Mouse (Mus musculus): ENCODE measurements around the gene Rmnd5a.

DNA sequence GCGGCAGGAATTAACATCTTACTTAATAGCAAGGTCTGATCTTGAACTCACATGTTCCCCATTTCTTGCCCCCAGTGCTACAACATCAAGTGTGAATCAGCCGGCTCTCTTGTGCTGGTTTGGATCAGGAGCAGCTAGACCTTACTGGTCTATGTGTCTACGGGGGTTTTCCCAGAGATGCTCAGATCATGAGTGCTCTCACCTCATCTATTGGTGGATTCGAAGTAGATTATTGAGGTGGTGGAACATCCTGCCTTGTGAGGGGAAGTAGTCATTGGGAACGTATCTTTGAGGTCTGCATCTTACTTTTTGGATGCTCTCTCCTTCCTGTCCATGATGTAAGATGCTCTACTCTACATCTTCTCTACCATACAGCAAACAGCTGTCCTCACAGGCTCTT lies 58.8 kb downstream of the Rmnd5a start:
- TF ChIP-seq POLR2A (IDR thresholded peaks at IDR 0.05; ENCODE audit: borderline replicate concordance, low read depth, low read length) (no peak), CTCF (IDR thresholded peaks at IDR 0.05; ENCODE audit: low read depth, low read length) (no peak)
